Mouse (Mus musculus) lung, postnatal 0 days (tissue): ENCODE data around the gene Ticam1.

ENCODE experiments used
- CTCF ChIP-seq: IDR thresholded peaks from 2 replicates; pipeline ENCODE4 v1.5.1; 2016; ENCODE audit warnings: antibody characterized with exemption, mild to moderate bottlenecking
- EP300 ChIP-seq: IDR thresholded peaks from 2 replicates; pipeline ENCODE4 v1.6.1; 2016; ENCODE audit warnings: antibody characterized with exemption, mild to moderate bottlenecking, control low read depth

DNA sequence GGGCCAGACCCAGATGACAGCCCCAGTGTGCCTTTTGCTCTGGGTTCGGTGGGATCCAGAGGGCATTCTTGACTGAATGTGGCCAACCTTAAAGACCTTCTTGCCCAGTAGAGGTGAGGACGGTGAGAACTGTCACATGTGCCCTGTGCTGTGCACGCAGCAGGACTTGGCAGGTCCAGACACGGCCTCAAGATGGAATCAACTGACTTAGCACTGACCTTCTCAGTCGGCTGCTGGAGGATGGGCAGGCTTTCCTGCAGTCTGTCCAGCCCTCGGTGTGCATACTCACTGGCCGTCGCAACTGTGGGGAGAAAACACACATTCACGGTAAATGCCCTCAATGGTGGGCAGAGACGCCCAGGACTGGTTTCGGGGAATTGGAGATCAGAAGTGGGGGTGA lies 9.4 kb upstream of the Ticam1 start:
- TF ChIP-seq CTCF, result no peak
- no peak for TF ChIP-seq EP300
